Mouse (Mus musculus) intestine, embryonic 14.5 days (tissue): ENCODE data around the gene Tenm4. TPM values are rescaled to one million over a fixed set of nuclear protein-coding genes. Genes with fewer than 3 reads are reported as not detected.

Experiments used
- ATAC-seq: fragments of 200-750 bp; cut with Nextera tagmentation; replicated peaks from 2 replicates; pipeline ENCODE4 v1.8.0; 2017; ENCODE audit warnings: low read depth, moderate number of reproducible peaks, moderate TSS enrichment, moderate library complexity; ENCODE audit not compliant: low FRiP score, low TSS enrichment
- DNase-seq: peaks from one replicate; pipeline ENCODE4 v3.0.0-alpha.2; 2018; ENCODE audit warnings: low spot score
- H3K27ac ChIP-seq: fragments of 300-500 bp; sonication (generic); 2 replicates; pipeline ENCODE4 v1.5.1; 2014; ENCODE audit warnings: low read depth, mild to moderate bottlenecking, control low read depth
- H3K27me3 ChIP-seq: fragments of 300-500 bp; sonication (generic); replicated peaks from 2 replicates; pipeline ENCODE4 v1.6.1; 2014; ENCODE audit warnings: low read length, control low read depth; ENCODE audit not compliant: control insufficient read depth, insufficient read depth
- H3K36me3 ChIP-seq: fragments of 300-500 bp; sonication (generic); 2 replicates; pipeline ENCODE4 v1.6.1; 2014; ENCODE audit warnings: low read length, control low read depth; ENCODE audit not compliant: control insufficient read depth, insufficient read depth
- H3K4me1 ChIP-seq: fragments of 300-500 bp; sonication (generic); replicated peaks from 2 replicates; pipeline ENCODE4 v1.6.1; 2014; ENCODE audit warnings: low read length, control low read depth, mixed read lengths; ENCODE audit not compliant: control insufficient read depth, insufficient read depth
- H3K4me2 ChIP-seq: fragments of 300-500 bp; sonication (generic); 2 replicates; pipeline ENCODE4 v1.6.1; 2014; ENCODE audit warnings: low read length
- H3K4me3 ChIP-seq: fragments of 300-500 bp; sonication (generic); 2 replicates; pipeline ENCODE4 v1.5.1; 2014; ENCODE audit warnings: low read depth, low read length, control low read depth, mixed read lengths
- H3K9ac ChIP-seq: fragments of 300-500 bp; sonication (generic); 2 replicates; pipeline ENCODE4 v1.6.1; 2014; ENCODE audit warnings: mild to moderate bottlenecking, low read length
- H3K9me3 ChIP-seq: fragments of 300-500 bp; sonication (generic); 2 replicates; pipeline ENCODE4 v1.6.1; 2016; ENCODE audit warnings: low read length, control low read depth; ENCODE audit not compliant: control insufficient read depth
- WGBS: fragments of 180-500 bp; shearing (Covaris S2); extraction: QIAGEN DNeasy Blood & Tissue Kit; methylation state at CpG from one replicate; pipeline ENCODE4 v1.1.7; 2014; 5-methylcytosine and 5-hydroxymethylcytosine counted together
- polyA plus RNA-seq: library from polyadenylated mRNA; unstranded; fragments of >200 nt; fragmentation: Nextera tagmentation; extraction: Ambion mirVana; gene quantifications from 2 replicates; pipeline ENCODE4 v1.2.1, GENCODE M21; 2014

The Tenm4 gene
- polyA plus RNA-seq, 1 experiment from 2014 or later, result 36.5 TPM

DNA sequence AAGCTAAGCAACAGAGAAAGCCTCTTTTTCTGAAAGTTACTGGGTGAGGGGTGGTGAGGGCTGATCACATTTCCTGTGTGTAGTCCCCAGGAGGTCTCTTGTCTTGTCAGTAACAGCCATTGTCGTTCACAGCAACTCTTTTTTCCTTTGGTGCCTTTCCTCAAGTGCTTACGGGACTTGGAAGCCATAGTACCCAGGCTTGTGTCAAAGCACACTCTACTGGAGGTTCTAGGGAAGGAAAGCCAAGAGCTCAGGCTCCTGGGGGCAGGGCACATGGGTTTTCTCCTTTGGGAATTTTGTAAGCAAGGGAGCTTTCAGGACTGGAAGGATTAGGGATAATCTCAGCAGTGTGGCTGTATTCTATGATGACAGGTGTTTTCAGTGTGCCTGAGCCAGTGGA is 103.4 kb downstream of the Tenm4 start:
- H3K9ac ChIP-seq, result no peak overlapping the region
- no peak for DNase-seq
- H3K27me3 ChIP-seq, result no peaks in the 10 kb centered on the region
- ATAC-seq, result no peak
- no peaks in the 10 kb centered on the region for H3K9me3 ChIP-seq
- no peak overlapping the region for H3K4me2 ChIP-seq
- no peak overlapping the region for H3K4me3 ChIP-seq
- no peak overlapping the region for H3K27ac ChIP-seq
- no peaks in the 10 kb centered on the region for H3K4me1 ChIP-seq
- 90% methylated on average over 2 of the region's 2 CpGs for WGBS
- H3K36me3 ChIP-seq, result no peaks in the 10 kb centered on the region

DNA sequence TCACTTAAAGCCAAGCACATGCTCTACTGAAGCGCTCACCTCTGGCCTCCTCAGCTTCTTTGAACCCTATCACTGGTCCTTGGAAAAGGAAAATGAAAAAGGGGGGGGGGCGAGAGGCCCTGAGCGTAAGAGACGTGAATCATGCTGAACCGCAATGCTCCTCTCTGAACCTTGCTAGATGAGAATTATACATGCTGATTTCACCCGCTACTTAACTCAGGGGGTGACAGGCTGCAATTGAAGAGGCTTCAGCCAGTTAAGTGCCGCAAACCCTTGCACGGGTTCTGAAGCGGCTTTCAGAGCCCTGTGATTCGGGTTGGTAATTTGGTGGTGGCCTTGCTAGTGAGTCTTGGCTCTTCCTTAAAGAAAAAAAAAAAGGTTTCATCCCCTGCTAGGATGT is 106.5 kb downstream of the Tenm4 start:
- Histone ChIP-seq H3K36me3 (no peaks in the 10 kb centered on the region), H3K9me3 (no peaks in the 10 kb centered on the region), H3K4me2 (no peak overlapping the region), H3K27me3 (no peaks in the 10 kb centered on the region), H3K27ac (no peak overlapping the region), H3K4me1 (no peaks in the 10 kb centered on the region), H3K4me3 (no peak overlapping the region), H3K9ac (no peak overlapping the region)
- ATAC-seq, result no peak
- 77% methylated on average over 10 of the region's 10 CpGs for WGBS
- no peak for DNase-seq

GRCm38 (mm10) chr7:96278378-96278777 is 107.3 kb downstream of the Tenm4 start:
- no peak overlapping the region for H3K9ac ChIP-seq
- peaks cover under 1% of the 10 kb centered on the region; the same call in 1 of the 2 replicates for H3K4me1 ChIP-seq
- 87% methylated on average over 11 of the region's 11 CpGs for WGBS
- ATAC-seq (no peak), DNase-seq (no peak)
- H3K9me3 ChIP-seq, result no peaks in the 10 kb centered on the region
- no peaks in the 10 kb centered on the region for H3K36me3 ChIP-seq
- H3K27me3 ChIP-seq, result no peaks in the 10 kb centered on the region
- no peak overlapping the region for H3K4me2 ChIP-seq
- no peak overlapping the region for H3K4me3 ChIP-seq
- H3K27ac ChIP-seq, result no peak overlapping the region

GRCm38 (mm10) chr7:96280795-96281194 is 109.7 kb downstream of the Tenm4 start:
- DNase-seq (no peak), ATAC-seq (no peak)
- H3K36me3 ChIP-seq, result no peaks in the 10 kb centered on the region
- WGBS, result 68% methylated on average over 4 of the region's 4 CpGs
- H3K4me3 ChIP-seq, result no peak overlapping the region
- H3K9ac ChIP-seq, result no peak overlapping the region
- H3K9me3 ChIP-seq, result no peaks in the 10 kb centered on the region
- H3K27ac ChIP-seq, result no peak overlapping the region
- H3K4me1 ChIP-seq, result peaks cover 2% of the 10 kb centered on the region; the same call in 1 of the 2 replicates
- no peak overlapping the region for H3K4me2 ChIP-seq
- no peaks in the 10 kb centered on the region for H3K27me3 ChIP-seq

GRCm38 (mm10) chr7:96290576-96290975 is 119.5 kb downstream of the Tenm4 start:
- Histone ChIP-seq H3K9me3 (no peaks in the 10 kb centered on the region), H3K4me1 (no peaks in the 10 kb centered on the region), H3K4me2 (no peak overlapping the region), H3K36me3 (no peaks in the 10 kb centered on the region), H3K27ac (no peak overlapping the region), H3K27me3 (no peaks in the 10 kb centered on the region), H3K9ac (no peak overlapping the region), H3K4me3 (no peak overlapping the region)
- WGBS, result 41% methylated on average over 2 of the region's 2 CpGs
- no peak for ATAC-seq
- no peak for DNase-seq

- no peak overlapping the region for H3K9ac ChIP-seq
- WGBS, result 89% methylated on average over 5 of the region's 5 CpGs
- no peaks in the 10 kb centered on the region for H3K36me3 ChIP-seq
- no peak overlapping the region for H3K4me3 ChIP-seq
- H3K27me3 ChIP-seq, result no peaks in the 10 kb centered on the region
- H3K9me3 ChIP-seq, result no peaks in the 10 kb centered on the region
- H3K27ac ChIP-seq, result no peak overlapping the region
- no peaks in the 10 kb centered on the region for H3K4me1 ChIP-seq
- no peak for DNase-seq
- no peak overlapping the region for H3K4me2 ChIP-seq
- ATAC-seq, result no peak
Measured at GRCm38 (mm10) chr7:96295959-96296358, 124.9 kb downstream of the Tenm4 start.

DNA sequence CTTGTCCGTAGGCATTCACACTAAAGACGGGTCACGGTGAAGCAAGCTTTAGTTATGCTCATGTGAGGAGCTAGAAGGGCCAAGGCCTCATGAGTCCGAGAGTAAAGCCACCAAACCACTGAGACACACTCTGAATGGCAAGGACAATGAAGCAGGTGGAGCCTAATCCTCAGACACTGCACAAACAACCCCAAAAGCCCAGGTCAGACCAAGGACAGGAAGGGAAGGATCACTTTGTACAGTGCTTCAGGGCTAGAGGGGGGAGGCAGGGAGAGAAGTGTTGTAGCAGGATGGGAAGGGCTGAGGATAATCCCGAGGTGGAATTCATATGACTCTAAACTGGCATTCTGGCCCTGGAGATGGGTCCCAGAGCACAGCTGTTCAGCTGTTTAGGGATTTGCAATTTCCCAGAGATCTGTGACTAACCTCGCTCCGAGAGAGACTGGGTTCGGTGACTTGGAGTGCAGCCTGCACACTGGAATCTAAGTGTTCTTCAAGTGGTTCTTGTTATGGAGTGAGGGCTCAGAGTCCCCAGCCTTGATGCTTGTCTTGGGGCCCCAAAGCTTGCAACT is 129.9 kb downstream of the Tenm4 start:
- Histone ChIP-seq H3K36me3 (no peaks in the 10 kb centered on the region), H3K27me3 (no peaks in the 10 kb centered on the region), H3K9me3 (no peaks in the 10 kb centered on the region), H3K9ac (no peak overlapping the region), H3K27ac (no peak overlapping the region), H3K4me2 (no peak overlapping the region), H3K4me3 (no peak overlapping the region), H3K4me1 (0 out of 2 replicates have a peak, but pooled peaks cover 7% of the 10 kb centered on the region)
- 79% methylated on average over 8 of the region's 8 CpGs for WGBS
- no peak for ATAC-seq
- no peak for DNase-seq

GRCm38 (mm10) chr7:96301813-96302212 is 130.8 kb downstream of the Tenm4 start:
- no peaks in the 10 kb centered on the region for H3K27me3 ChIP-seq
- DNase-seq, result no peak
- 0 out of 2 replicates have a peak, but pooled peaks cover 7% of the 10 kb centered on the region for H3K4me1 ChIP-seq
- H3K4me2 ChIP-seq, result no peak overlapping the region
- H3K9ac ChIP-seq, result no peak overlapping the region
- no peaks in the 10 kb centered on the region for H3K36me3 ChIP-seq
- WGBS, result 67% methylated on average over 3 of the region's 3 CpGs
- H3K27ac ChIP-seq, result no peak overlapping the region
- no peak overlapping the region for H3K4me3 ChIP-seq
- H3K9me3 ChIP-seq, result no peaks in the 10 kb centered on the region
- ATAC-seq, result no peak

DNA sequence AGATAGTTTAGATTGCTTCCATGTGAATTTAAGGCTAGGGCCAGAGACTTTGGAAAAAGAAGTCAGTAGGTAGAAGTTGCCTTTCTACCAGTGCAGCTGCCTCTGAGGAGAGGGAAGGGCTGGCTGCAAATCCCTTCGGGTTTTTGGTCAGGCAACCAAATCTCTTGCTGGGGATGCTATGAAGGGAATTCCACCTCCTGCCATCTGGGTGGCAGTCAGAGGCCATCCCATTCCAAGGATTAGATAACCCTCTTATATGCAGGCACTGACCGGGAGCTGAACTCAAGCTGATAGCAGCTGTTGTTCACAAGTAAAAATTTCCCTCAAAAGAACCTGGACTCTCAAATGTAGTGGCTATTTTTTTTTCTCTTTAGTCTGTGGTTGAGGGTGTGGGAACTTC is 132.9 kb downstream of the Tenm4 start:
- no peak for ATAC-seq
- H3K9me3 ChIP-seq, result no peaks in the 10 kb centered on the region
- no peak overlapping the region for H3K4me3 ChIP-seq
- H3K9ac ChIP-seq, result no peak overlapping the region
- H3K4me2 ChIP-seq, result no peak overlapping the region
- H3K27me3 ChIP-seq, result no peaks in the 10 kb centered on the region
- no peak for DNase-seq
- H3K4me1 ChIP-seq, result 0 out of 2 replicates have a peak, but pooled peaks cover 7% of the 10 kb centered on the region
- no peaks in the 10 kb centered on the region for H3K36me3 ChIP-seq
- 25% methylated on average over 2 of the region's 2 CpGs for WGBS
- H3K27ac ChIP-seq, result no peak overlapping the region
